27 mouse cellular contexts compared by ENCODE assay signal in genomic region chr2:66165025-66165424, GRCm38 (mm10). TPM values are rescaled to one million over a fixed set of nuclear protein-coding genes. Genes with fewer than 3 reads are reported as not detected.
DNase-seq lines count a peak whose midpoint lies in the region; ATAC-seq and TF ChIP-seq lines count a peak whose summit lies in the region.
"Had no signal": no experiment of that assay in that cellular context is flagged by ENCODE, and none has a peak within 500 bp of the region (broad histone marks: within the 10 kb centered on the region; RNA-seq: fewer than 3 reads in every experiment).

No protein-coding gene starts in this region.

- 81% methylated on average over 8 of the region's 8 CpGs for WGBS in liver, postnatal 0 days (ENCODE audit: insufficient replicate concordance)
- WGBS in midbrain, postnatal 0 days = 94% methylated on average over 8 of the region's 8 CpGs
- 94% methylated on average over 8 of the region's 8 CpGs for WGBS in hindbrain, embryonic 11.5 days

- H3K27me3 ChIP-seq in liver, postnatal 0 days (ENCODE audit: insufficient read depth, low read length) = no peaks in the 10 kb centered on the region
- H3K27me3 ChIP-seq in CH12.LX (replicated peaks) = no peaks in the 10 kb centered on the region
- no peaks in the 10 kb centered on the region for H3K27me3 ChIP-seq in midbrain, postnatal 0 days (ENCODE audit: insufficient read depth, low read length)
- no peaks in the 10 kb centered on the region for H3K27me3 ChIP-seq in hindbrain, embryonic 11.5 days (ENCODE audit: control insufficient read depth, insufficient read depth, low read length)
- H3K27me3 ChIP-seq: embryonic facial prominence, embryonic 13.5 days; embryonic facial prominence, embryonic 15.5 days; forebrain, embryonic 12.5 days had no signal

- peak; percentile 20 for DNase-seq in liver
- no peak for DNase-seq in liver, postnatal 0 days
- DNase-seq in CH12.LX (ENCODE audit: extremely low read depth) = no peak
- DNase-seq in ES-E14 (ENCODE audit: low read depth, low spot score) = no peak
- DNase-seq in c-Kit-negative CD71-positive TER-119-positive erythroid progenitor cells, embryonic 14.5 days (ENCODE audit: low read depth, low spot score) = peak; percentile 17
- no peak for DNase-seq in midbrain, postnatal 0 days (ENCODE audit: low spot score)
- DNase-seq in kidney, adult 9 months = no peak
- no peak for DNase-seq in hindbrain, embryonic 11.5 days (ENCODE audit: low spot score)
- DNase-seq: adrenal gland, adult 8-10 months; adrenal gland, postnatal 14 days; adrenal gland, postnatal 36 days; cerebellum, adult 11 months; cerebellum, adult 18-20 months; cerebellum, adult 8-10 months; cerebellum, adult 9-11 months; cerebellum, postnatal 14 days; cerebellum, postnatal 36 days; embryo, embryonic 11 days had no signal

- TF ChIP-seq CTCF in liver, postnatal 0 days (IDR thresholded peaks at IDR 0.05; ENCODE audit: low read depth) = no peak
- no peak for TF ChIP-seq CTCF in CH12.LX (conservative IDR thresholded peaks at IDR 0.05 in 1 of 2, IDR thresholded peaks at IDR 0.05 in 1 of 2; ENCODE audit: low read depth in 2 of 2, low read length in 2 of 2)
- no peak for TF ChIP-seq CTCF in midbrain, postnatal 0 days (IDR thresholded peaks at IDR 0.05)

- dilution Hi-C loops in CH12.LX (cut with MboI; ENCODE audit: extremely low pct_ligation_motif_present, extremely low pct_unique_long_range_greater_than_20kb, low sequenced_read_pairs) = no loop called here

- TF ChIP-seq POLR2A in CH12.LX (IDR thresholded peaks at IDR 0.05; ENCODE audit: low read depth, low read length) = no peak

- no peak for TF ChIP-seq RAD21 in CH12.LX (IDR thresholded peaks at IDR 0.05; ENCODE audit: low read depth, low read length)

- H3K4me1 ChIP-seq in liver, postnatal 0 days (ENCODE audit: insufficient read depth) = no peaks in the 10 kb centered on the region
- H3K4me1 ChIP-seq in CH12.LX (ENCODE audit: control insufficient read depth in 1 of 2, insufficient read depth in 2 of 2) (peaks cover 6 to 11% of the 10 kb centered on the region in 2 experiments; a peak in 1 of 4 replicates), ES-E14 (ENCODE audit: control insufficient read depth in 2 of 2, insufficient read depth in 2 of 2, low read length in 2 of 2, poor library complexity in 1 of 2) (no peaks in the 10 kb centered on the region)
- no peaks in the 10 kb centered on the region for H3K4me1 ChIP-seq in midbrain, postnatal 0 days (ENCODE audit: insufficient read depth, low read length)
- H3K4me1 ChIP-seq in hindbrain, embryonic 11.5 days (replicated peaks; ENCODE audit: control insufficient read depth, insufficient read depth, low read length) = no peaks in the 10 kb centered on the region
- H3K4me1 ChIP-seq: embryonic facial prominence, embryonic 13.5 days; embryonic facial prominence, embryonic 15.5 days; forebrain, embryonic 10.5 days; forebrain, embryonic 12.5 days had no signal

- H3K79me2 ChIP-seq in CH12.LX (replicated peaks; ENCODE audit: control insufficient read depth, extremely low read depth, insufficient read depth, poor library complexity, severe bottlenecking) = no peaks in the 10 kb centered on the region

- no peaks in the 10 kb centered on the region for H3K36me3 ChIP-seq in liver, postnatal 0 days (replicated peaks; ENCODE audit: insufficient read depth, low read length)
- H3K36me3 ChIP-seq in CH12.LX (replicated peaks in 1 of 2; ENCODE audit: control insufficient read depth in 1 of 2, insufficient read depth in 1 of 2, low read length in 1 of 2) (no peaks in the 10 kb centered on the region), ES-E14 (ENCODE audit: control insufficient read depth, insufficient read depth, low read length, poor library complexity, severe bottlenecking) (no peaks in the 10 kb centered on the region)
- no peaks in the 10 kb centered on the region for H3K36me3 ChIP-seq in midbrain, postnatal 0 days (ENCODE audit: insufficient read depth, low read length)
- H3K36me3 ChIP-seq in hindbrain, embryonic 11.5 days (ENCODE audit: control insufficient read depth, insufficient read depth, low read length) = no peaks in the 10 kb centered on the region
- H3K36me3 ChIP-seq: embryonic facial prominence, embryonic 13.5 days; embryonic facial prominence, embryonic 15.5 days; forebrain, embryonic 10.5 days; forebrain, embryonic 12.5 days had no signal

- H3K9ac ChIP-seq in liver, postnatal 0 days (replicated peaks) = no peak overlapping the region
- no peak overlapping the region for H3K9ac ChIP-seq in CH12.LX (ENCODE audit: insufficient read depth, low read depth)
- no peak overlapping the region for H3K9ac ChIP-seq in ES-E14 (ENCODE audit: insufficient read depth, low read depth, low read length, poor library complexity, severe bottlenecking)
- no peak overlapping the region for H3K9ac ChIP-seq in midbrain, postnatal 0 days (replicated peaks; ENCODE audit: low read length, poor library complexity, severe bottlenecking)
- H3K9ac ChIP-seq in hindbrain, embryonic 11.5 days (ENCODE audit: low read depth, low read length) = no peak overlapping the region
- H3K9ac ChIP-seq: embryonic facial prominence, embryonic 13.5 days; embryonic facial prominence, embryonic 15.5 days; forebrain, embryonic 12.5 days had no signal

- no peak overlapping the region for H3K4me2 ChIP-seq in liver, postnatal 0 days (ENCODE audit: low read depth, low read length)
- no peak overlapping the region for H3K4me2 ChIP-seq in CH12.LX (ENCODE audit: insufficient read depth, low read depth, poor library complexity, severe bottlenecking)
- H3K4me2 ChIP-seq in midbrain, postnatal 0 days (ENCODE audit: low read depth, low read length, poor library complexity, severe bottlenecking) = no peak overlapping the region
- no peak overlapping the region for H3K4me2 ChIP-seq in hindbrain, embryonic 11.5 days (replicated peaks; ENCODE audit: low read depth, low read length)
- H3K4me2 ChIP-seq: embryonic facial prominence, embryonic 13.5 days; embryonic facial prominence, embryonic 15.5 days; forebrain, embryonic 12.5 days had no signal

- ATAC-seq in liver, postnatal 0 days = no peak
- no peak for ATAC-seq in midbrain, postnatal 0 days (ENCODE audit: low FRiP score)
- no peak for ATAC-seq in hindbrain, embryonic 11.5 days (ENCODE audit: low FRiP score)
- ATAC-seq: activated CD4-positive, CD25-positive, alpha-beta regulatory T cell, adult 4 months; forebrain, embryonic 14.5 days; forebrain, embryonic 16.5 days had no signal

- H3K27ac ChIP-seq in liver, postnatal 0 days (ENCODE audit: low read depth) = no peak overlapping the region
- H3K27ac ChIP-seq in CH12.LX (ENCODE audit: insufficient read depth, low read depth) (no peak overlapping the region), ES-E14 (ENCODE audit: insufficient read depth, low read depth, low read length, poor library complexity, severe bottlenecking) (no peak overlapping the region)
- no peak overlapping the region for H3K27ac ChIP-seq in midbrain, postnatal 0 days (ENCODE audit: low read depth, low read length)
- H3K27ac ChIP-seq in hindbrain, embryonic 11.5 days (ENCODE audit: low read depth, low read length) = no peak overlapping the region
- H3K27ac ChIP-seq: embryonic facial prominence, embryonic 13.5 days; embryonic facial prominence, embryonic 15.5 days; forebrain, embryonic 10.5 days; forebrain, embryonic 12.5 days had no signal

- in situ Hi-C loops in CH12.LX (cut with MboI; ENCODE audit: low pct_ligation_motif_present, low pct_unique_long_range_greater_than_20kb, low sequenced_read_pairs) = no loop called here
- in situ Hi-C loops in ES-E14 (cut with MboI; ENCODE audit: low sequenced_read_pairs in 2 of 2, unreplicated experiment in 2 of 2) = no loop called here

- no peak overlapping the region for H3K4me3 ChIP-seq in liver, postnatal 0 days (ENCODE audit: low read depth, low read length)
- no peak overlapping the region for H3K4me3 ChIP-seq in CH12.LX (replicated peaks in 1 of 3; ENCODE audit: low read depth in 2 of 3, low read length in 2 of 3, poor library complexity in 1 of 3)
- H3K4me3 ChIP-seq in ES-E14 (ENCODE audit: insufficient read depth in 1 of 2, low read depth in 1 of 2, low read length in 2 of 2, poor library complexity in 1 of 2, severe bottlenecking in 1 of 2) = no peak overlapping the region
- H3K4me3 ChIP-seq in midbrain, postnatal 0 days (ENCODE audit: low read depth, low read length) = no peak overlapping the region
- no peak overlapping the region for H3K4me3 ChIP-seq in hindbrain, embryonic 11.5 days (ENCODE audit: low read depth, low read length)
- H3K4me3 ChIP-seq: embryonic facial prominence, embryonic 13.5 days; embryonic facial prominence, embryonic 15.5 days; erythroblast, embryonic 14.5 days; forebrain, embryonic 10.5 days; forebrain, embryonic 12.5 days had no signal

- no peaks in the 10 kb centered on the region for H3K9me3 ChIP-seq in liver, postnatal 0 days (ENCODE audit: low read length)
- peaks cover 8% of the 10 kb centered on the region for H3K9me3 ChIP-seq in CH12.LX (replicated peaks; ENCODE audit: low read length)
- H3K9me3 ChIP-seq in ES-E14 (ENCODE audit: control insufficient read depth, insufficient read depth, low read depth, low read length) = no peaks in the 10 kb centered on the region
- H3K9me3 ChIP-seq in midbrain, postnatal 0 days (ENCODE audit: low read length) = no peaks in the 10 kb centered on the region
- no peaks in the 10 kb centered on the region for H3K9me3 ChIP-seq in hindbrain, embryonic 11.5 days (ENCODE audit: control insufficient read depth, low read length)
- H3K9me3 ChIP-seq: embryonic facial prominence, embryonic 13.5 days; embryonic facial prominence, embryonic 15.5 days; forebrain, embryonic 10.5 days; forebrain, embryonic 12.5 days had no signal

- TF ChIP-seq EP300 in liver, postnatal 0 days (IDR thresholded peaks at IDR 0.05; ENCODE audit: low read depth) = no peak
- TF ChIP-seq EP300 in CH12.LX (IDR thresholded peaks at IDR 0.05; ENCODE audit: low read length) = no peak

TF ChIP-seq in CH12.LX, 34 proteins besides CTCF, POLR2A, EP300 and RAD21 (continues in another document):
- no peak for TF ChIP-seq HCFC1 (IDR thresholded peaks at IDR 0.05; ENCODE audit: low read depth, low read length)
- TF ChIP-seq JUN (IDR thresholded peaks at IDR 0.05; ENCODE audit: insufficient read depth, low read depth, low read length) = no peak

TF ChIP-seq in ES-E14, 5 proteins besides CTCF, POLR2A, EP300 and RAD21 (continues in another document):
- TF ChIP-seq HCFC1 (IDR thresholded peaks at IDR 0.05; ENCODE audit: borderline replicate concordance, insufficient read depth, low read length) (no peak), ZNF384 (IDR thresholded peaks at IDR 0.05; ENCODE audit: low read depth, low read length) (no peak), MAFK (IDR thresholded peaks at IDR 0.05; ENCODE audit: insufficient read depth, low read depth, low read length) (peak; percentile 61)

RNA-seq across cellular contexts. Expression of gene Galnt3, which starts 40.2 kb away (rescaled TPM):
- polyA plus RNA-seq in liver, postnatal 0 days (2015; fragmentation: Nextera tagmentation; extraction: Ambion mirVana) = 0.21 and 0.31 TPM in 2 replicates
- total RNA-seq in CH12.LX (2012; rRNA removed) = 0.17 and 0.76 TPM in 2 replicates
- 0.34 and 0.55 TPM in 2 replicates for total RNA-seq in CH12.LX (2014; rRNA removed)
- polyA plus RNA-seq in CH12.LX (2012; ENCODE audit: insufficient read length, low read depth) = not detected in 2 replicates
- total RNA-seq in ES-E14 (2012; rRNA removed) = 2.4 and 2.9 TPM in 2 replicates
- total RNA-seq in midbrain, postnatal 0 days (2014; rRNA removed) = 3.5 and 4.7 TPM in 2 replicates
- 1.3 and 1.5 TPM in 2 replicates for polyA plus RNA-seq in midbrain, postnatal 0 days (2015; fragmentation: Nextera tagmentation; extraction: Ambion mirVana)
- 1.6 and 2.5 TPM in 2 replicates for polyA plus RNA-seq in hindbrain, embryonic 11.5 days (2014; fragmentation: Nextera tagmentation; extraction: Ambion mirVana)
- total RNA-seq: MEL had no signal
- polyA plus RNA-seq: erythroblast, embryonic 14.5 days had no signal

Comparison
In these comparisons a context has a peak if more than half of its experiments do, and no peak if none do; other contexts are left out.
1. DNase-seq: peak in liver (single experiment) and c-Kit-negative CD71-positive TER-119-positive erythroid progenitor cells, embryonic 14.5 days (single experiment); none in liver, postnatal 0 days (single experiment), CH12.LX (single experiment), ES-E14 (single experiment), midbrain, postnatal 0 days (single experiment), kidney, adult 9 months (single experiment) and hindbrain, embryonic 11.5 days (single experiment).